16 mouse cellular contexts compared by ENCODE assay signal in the genomic region with DNA sequence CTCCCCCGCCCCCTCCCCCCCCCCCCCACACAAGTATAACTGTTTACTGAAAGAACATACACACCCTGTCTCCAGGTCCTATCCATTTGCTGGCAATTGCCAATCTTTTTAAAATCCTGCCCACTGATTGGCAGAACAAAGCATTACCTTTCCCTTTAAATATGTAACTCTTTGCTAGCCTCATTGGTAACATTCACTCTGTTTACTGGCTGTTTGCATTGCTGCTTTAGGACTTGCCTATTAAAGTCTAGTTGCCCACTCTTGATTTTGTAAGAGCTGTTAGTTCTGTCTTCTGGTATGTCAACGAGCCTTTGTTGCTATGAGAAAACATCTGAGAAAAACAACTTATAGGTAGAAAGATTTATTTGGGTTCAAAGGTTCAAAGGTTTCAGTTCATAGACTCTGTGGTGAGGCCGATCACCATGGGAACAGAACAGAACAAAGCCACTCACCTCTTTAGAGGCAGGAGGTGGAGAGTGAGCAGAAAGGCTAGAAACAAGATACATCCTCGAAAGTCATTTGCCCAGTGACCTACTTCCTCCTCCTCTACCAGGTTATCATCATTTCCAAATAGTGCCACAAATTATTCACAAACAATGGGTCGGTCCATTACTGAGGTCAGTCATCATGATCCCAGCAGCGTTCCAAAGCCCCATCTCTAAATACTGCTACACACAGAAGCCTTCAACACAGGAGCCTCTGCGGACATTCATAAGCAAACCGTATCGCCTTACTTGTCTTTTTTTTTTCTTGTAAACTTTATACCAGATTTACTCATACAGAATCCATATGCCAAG. TPM values are rescaled to one million over a fixed set of nuclear protein-coding genes. Genes with fewer than 3 reads are reported as not detected.
DNase-seq lines count a peak whose midpoint lies in the region; ATAC-seq and TF ChIP-seq lines count a peak whose summit lies in the region.
"Had no signal": no experiment of that assay in that cellular context is flagged by ENCODE, and none has a peak within 500 bp of the region (broad histone marks: within the 10 kb centered on the region; RNA-seq: fewer than 3 reads in every experiment).

No protein-coding gene starts in this region.

- TF ChIP-seq POLR2A in liver, adult 2 months (IDR thresholded peaks at IDR 0.05; ENCODE audit: extremely low read depth, insufficient read depth, low read length), result no peak

- no peak overlapping the region for H3K4me2 ChIP-seq in liver, embryonic 11.5 days
- H3K4me2 ChIP-seq: embryonic facial prominence, embryonic 12.5 days had no signal

- H3K36me3 ChIP-seq in liver, adult 2 months (ENCODE audit: control insufficient read depth, insufficient read depth, low read length), result no peaks in the 10 kb centered on the region
- H3K36me3 ChIP-seq in liver, embryonic 11.5 days (ENCODE audit: control insufficient read depth, insufficient read depth, low read length), result no peaks in the 10 kb centered on the region
- H3K36me3 ChIP-seq: embryonic facial prominence, embryonic 12.5 days had no signal

- no peak for TF ChIP-seq CTCF in liver, adult 2 months (IDR thresholded peaks at IDR 0.05; ENCODE audit: low read depth, low read length)

- H3K4me3 ChIP-seq in liver, adult 2 months (ENCODE audit: insufficient read depth, low read depth, low read length), result no peak overlapping the region
- no peak overlapping the region for H3K4me3 ChIP-seq in liver, embryonic 11.5 days (ENCODE audit: low read depth, low read length)
- H3K4me3 ChIP-seq: embryonic facial prominence, embryonic 12.5 days; megakaryocyte, embryonic 14.5 days had no signal

- no peaks in the 10 kb centered on the region for H3K9me3 ChIP-seq in liver, embryonic 11.5 days (ENCODE audit: control insufficient read depth, low read length)
- H3K9me3 ChIP-seq: embryonic facial prominence, embryonic 12.5 days had no signal

- no peak overlapping the region for H3K27ac ChIP-seq in liver, adult 2 months (replicated peaks; ENCODE audit: insufficient read depth, low read depth, low read length)
- H3K27ac ChIP-seq in liver, embryonic 11.5 days (ENCODE audit: low read depth, low read length), result no peak overlapping the region
- H3K27ac ChIP-seq: embryonic facial prominence, embryonic 12.5 days had no signal

- H3K4me1 ChIP-seq in liver, adult 2 months (ENCODE audit: control insufficient read depth, insufficient read depth, low read length), result peaks cover 11% of the 10 kb centered on the region
- H3K4me1 ChIP-seq in liver, embryonic 11.5 days (replicated peaks; ENCODE audit: control insufficient read depth, insufficient read depth, low read length), result 0 out of 2 replicates have a peak, but pooled peaks cover 6% of the 10 kb centered on the region

- 55% methylated on average over 8 of the region's 9 CpGs for WGBS in liver, adult 2 months
- WGBS in liver, embryonic 11.5 days, result 68% methylated on average over 8 of the region's 9 CpGs

- DNase-seq in liver, adult 2 months (ENCODE audit: extremely low read depth, low read depth, low spot score), result peak; percentile 47
- DNase-seq in liver, embryonic 11.5 days (ENCODE audit: low spot score), result no peak
- peak; percentile 56 to 68 for DNase-seq in B cell, adult 2 months
- DNase-seq in mesoderm, embryonic 11.5 days (ENCODE audit: low read depth, low spot score), result peak; percentile 30
- DNase-seq in heart, adult 11 months, result no peak
- DNase-seq in heart, adult 8-10 months (ENCODE audit: low spot score), result no peak
- no peak for DNase-seq in cerebellum, adult 9-11 months
- DNase-seq: adrenal gland, postnatal 10 days; cerebellum, adult 9-10 months; heart, adult 18-20 months; heart, postnatal 10 days; kidney, postnatal 36 days had no signal

- H3K79me2 ChIP-seq in liver, adult 2 months (ENCODE audit: control insufficient read depth, insufficient read depth, low read length), result no peaks in the 10 kb centered on the region

- no peak for ATAC-seq in liver, embryonic 11.5 days (replicated peaks; ENCODE audit: low FRiP score)
- peak; percentile 55 for ATAC-seq in activated CD4-positive, CD25-positive, alpha-beta regulatory T cell, adult 4 months
- ATAC-seq: hindbrain, embryonic 16.5 days had no signal

- H3K27me3 ChIP-seq in liver, adult 2 months (ENCODE audit: control insufficient read depth, insufficient read depth, low read length), result peaks cover 3% of the 10 kb centered on the region; the same call in 1 of the 2 replicates
- H3K27me3 ChIP-seq in liver, embryonic 11.5 days (replicated peaks; ENCODE audit: control insufficient read depth, insufficient read depth, low read length), result peaks cover 37% of the 10 kb centered on the region

- no peak overlapping the region for H3K9ac ChIP-seq in liver, adult 2 months (ENCODE audit: low read depth, low read length)
- no peak overlapping the region for H3K9ac ChIP-seq in liver, embryonic 11.5 days (ENCODE audit: low read depth, low read length)
- H3K9ac ChIP-seq: embryonic facial prominence, embryonic 12.5 days had no signal

RNA-seq across cellular contexts. Expression of gene Cpm, which starts 3.6 kb away (rescaled TPM):
- 1.4 and 1.7 TPM in 2 replicates for total RNA-seq in liver, adult 2 months (2014; rRNA removed)
- 0.76 and 0.80 TPM in 2 replicates for polyA plus RNA-seq in liver, adult 2 months (2012; rRNA removed)
- polyA plus RNA-seq in liver, embryonic 11.5 days (2014; fragmentation: Nextera tagmentation; extraction: Ambion mirVana), result 55.7 and 55.9 TPM in 2 replicates
- polyA plus RNA-seq in activated CD4-positive, CD25-positive, alpha-beta regulatory T cell, adult 4 months (2017; shearing (Covaris generic)), result 10 to 100 TPM; 19.3 to 23.3 TPM
- 1 to 10 TPM; 2.8 to 3.8 (median 3.4) TPM for total RNA-seq in heart, adult 8-10 months (2022)

Comparison
In these comparisons a context has a peak if more than half of its experiments do, and no peak if none do; other contexts are left out.
1. DNase-seq: peak in liver, adult 2 months (single experiment), B cell, adult 2 months (2 of 2) and mesoderm, embryonic 11.5 days (single experiment); none in liver, embryonic 11.5 days (single experiment), heart, adult 11 months (single experiment), heart, adult 8-10 months (single experiment) and cerebellum, adult 9-11 months (single experiment).
2. RNA of gene Cpm, which starts 3.6 kb away (polyA plus RNA-seq): 55.7 to 55.9 TPM in liver, embryonic 11.5 days and 19.3 to 23.3 TPM in activated CD4-positive, CD25-positive, alpha-beta regulatory T cell, adult 4 months; 0.76 to 0.80 TPM in liver, adult 2 months; every median in the first group is over 10 times any median in the second.